Mouse (Mus musculus): ENCODE measurements around the gene Ccdc110. TPM values are rescaled to one million over a fixed set of nuclear protein-coding genes. Genes with fewer than 3 reads are reported as not detected.

Ccdc110 gene
- not detected for polyA plus RNA-seq (2017; shearing (Covaris generic))

DNA sequence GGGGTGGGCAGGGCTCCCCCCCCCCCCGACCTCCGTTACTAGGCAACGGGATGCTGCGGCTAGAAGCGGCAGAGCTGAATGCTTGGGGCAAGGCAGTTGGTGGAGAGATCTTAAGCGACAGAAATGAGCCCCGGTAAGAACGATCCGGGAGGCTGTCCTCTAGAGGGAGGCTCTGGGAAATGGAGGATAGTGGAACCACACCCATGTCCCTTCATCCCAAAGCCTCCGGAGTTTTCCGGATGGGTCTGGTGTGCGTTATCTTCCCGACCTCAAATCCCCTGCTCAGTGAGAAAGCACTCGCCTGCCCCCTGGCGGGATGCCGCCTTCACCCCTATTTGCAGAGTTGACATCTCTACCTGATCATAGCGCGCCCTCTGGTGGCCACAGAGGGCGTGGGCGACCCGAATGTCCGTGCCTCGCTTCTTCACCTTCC lies at the start of gene Ccdc110:
TSS of gene Ccdc110 (plus strand) at position 38 of the 433 bp plus-strand sequence.

DNA sequence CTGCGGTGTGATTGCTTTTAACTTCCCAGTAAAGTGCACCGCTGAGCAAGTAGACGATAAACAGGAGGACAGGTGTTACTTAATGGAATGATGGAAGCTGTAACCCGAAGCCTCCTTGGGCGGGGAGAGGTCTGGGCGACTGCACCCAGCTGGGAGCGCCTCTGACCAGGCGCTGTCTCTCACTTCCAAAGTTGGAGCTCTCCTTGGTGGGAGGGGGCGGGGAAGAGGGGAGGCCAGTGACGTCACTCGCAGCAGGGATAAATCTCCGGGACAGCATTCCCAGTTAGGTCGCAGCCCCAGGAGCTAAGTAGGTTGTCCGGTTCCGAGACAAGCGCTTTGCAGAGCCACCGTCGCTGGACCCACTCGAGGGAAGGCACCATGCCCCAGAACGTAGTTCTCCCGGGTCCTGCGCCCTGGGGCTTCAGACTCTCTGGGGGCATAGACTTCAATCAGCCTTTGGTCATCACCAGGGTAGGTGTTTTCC lies 49.2 kb upstream of the Ccdc110 start, which contains the start of gene Pdlim3:
TSS of gene Pdlim3 (plus strand) at position 260 of the 484 bp plus-strand sequence.

DNA sequence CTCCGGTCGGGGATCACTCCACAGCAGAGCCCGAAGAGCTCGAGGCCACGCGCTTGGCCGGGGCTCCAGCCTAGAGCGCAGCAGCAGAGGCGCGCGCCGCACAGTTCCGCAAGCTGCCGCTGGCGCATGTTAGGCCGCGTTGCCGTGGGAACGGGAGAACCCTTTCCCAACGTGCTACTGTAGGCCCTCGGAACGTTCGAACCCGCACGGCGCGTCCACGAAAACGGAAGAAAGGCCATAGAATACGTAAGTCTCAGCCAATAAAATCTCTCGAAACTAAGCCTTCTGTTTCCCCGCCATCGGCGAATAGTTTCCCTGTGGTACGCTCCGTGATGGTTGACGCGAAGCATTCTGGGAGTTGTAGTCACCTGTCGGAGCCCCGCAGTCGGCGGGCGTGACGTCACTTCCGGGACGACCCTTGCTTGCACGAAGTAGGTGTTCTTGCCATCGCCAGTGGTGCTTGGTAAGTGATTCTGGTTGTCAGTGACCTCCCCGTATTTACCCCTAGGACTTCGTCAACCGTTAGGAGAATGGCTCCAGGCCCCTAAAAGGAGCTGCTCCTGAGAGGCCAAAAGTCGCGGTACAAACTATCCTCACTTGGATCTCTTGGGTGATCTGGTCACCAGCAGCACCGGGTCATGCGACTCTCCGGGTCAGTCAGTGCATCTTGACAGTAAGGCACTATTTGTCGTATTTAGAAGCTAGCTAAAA lies 40.9 kb downstream of the Ccdc110 start, which contains the start of the genes 1700029J07Rik and Ufsp2:
TSS of gene 1700029J07Rik (minus strand) at position 127 of the 711 bp plus-strand sequence.
TSS of gene Ufsp2 (plus strand) at position 403 of the 711 bp plus-strand sequence.

Other genes with a start within 250 kb of the Ccdc110 start
- gene Pdlim3, start 49.2 kb upstream of the Ccdc110 start, polyA plus RNA-seq (2017; shearing (Covaris generic)), result under 1 TPM in 1 of 2 experiments, not detected in 1; 0.14 TPM
- gene 1700029J07Rik, start 40.6 kb downstream of the Ccdc110 start, polyA plus RNA-seq (2017; shearing (Covaris generic)), result 1 to 10 TPM; 2.9 to 3.4 TPM
- 10 to 100 TPM; 31.0 to 39.3 TPM for gene Ufsp2, start 40.9 kb downstream of the Ccdc110 start, polyA plus RNA-seq (2017; shearing (Covaris generic))
- under 1 TPM; 0.49 to 0.71 TPM for gene Lrp2bp, start 64.7 kb downstream of the Ccdc110 start, polyA plus RNA-seq (2017; shearing (Covaris generic))
- gene Ankrd37, start 71.1 kb downstream of the Ccdc110 start, polyA plus RNA-seq (2017; shearing (Covaris generic)), result 10 to 100 TPM; 14.4 to 26.6 TPM
- 10 to 100 TPM; 22.8 to 28.6 TPM for gene Cfap97, start 217.2 kb downstream of the Ccdc110 start, polyA plus RNA-seq (2017; shearing (Covaris generic))
- 10 to 100 TPM; 18.2 to 19.2 TPM for gene Snx25, start 217.5 kb downstream of the Ccdc110 start, polyA plus RNA-seq (2017; shearing (Covaris generic))